Mouse (Mus musculus) colon, adult 2 months (tissue): ENCODE results near the gene Zfp558. TPM values are rescaled to one million over a fixed set of nuclear protein-coding genes. Genes with fewer than 3 reads are reported as not detected.

ENCODE experiments used
- polyA plus RNA-seq: library from polyadenylated mRNA; depleted of rRNA; stranded (reverse); fragments of >200 nt; gene quantifications from 2 replicates; pipeline ENCODE4 v1.2.3, GENCODE M21; 2012; rRNA removed

Zfp558 gene
- 0.21 and 0.26 TPM in 2 replicates for polyA plus RNA-seq

GRCm38 (mm10) chr9:18478168-18478567 is at the start of gene Zfp558, which contains the start of gene Mbd3l1:
TSS of gene Zfp558 (minus strand) at chr9:18478268.
TSS of gene Mbd3l1 (plus strand) at chr9:18478359.

GRCm38 (mm10) chr9:18430354-18430753 is 47.7 kb downstream of the Zfp558 start, which contains the start of gene Mbd3l2:
TSS of gene Mbd3l2 (plus strand) at chr9:18430654.

Other genes starting within 250 kb of the Zfp558 start
- gene Chordc1, start 186.1 kb downstream of the Zfp558 start, polyA plus RNA-seq, result 19.0 and 20.0 TPM in 2 replicates
- 0.10 and 0.15 TPM in 2 replicates for gene Naalad2, start 75.3 kb downstream of the Zfp558 start, polyA plus RNA-seq
- not detected in 2 replicates for gene Ubtfl1, start 73.8 kb downstream of the Zfp558 start, polyA plus RNA-seq
- gene Mbd3l2, start 47.6 kb downstream of the Zfp558 start, polyA plus RNA-seq, result not detected in 2 replicates
- not detected in 2 replicates for gene Mbd3l1, start 91 bp upstream of the Zfp558 start, polyA plus RNA-seq
- gene Muc16, start 196.3 kb upstream of the Zfp558 start, polyA plus RNA-seq, result 0.26 and 0.37 TPM in 2 replicates